Mouse (Mus musculus): ENCODE data around the gene Spats2l. TPM values are rescaled to one million over a fixed set of nuclear protein-coding genes. Genes with fewer than 3 reads are reported as not detected.

Gene Spats2l
- 5.1 and 15.5 TPM in 2 replicates for polyA plus RNA-seq (2012; rRNA removed)

DNA sequence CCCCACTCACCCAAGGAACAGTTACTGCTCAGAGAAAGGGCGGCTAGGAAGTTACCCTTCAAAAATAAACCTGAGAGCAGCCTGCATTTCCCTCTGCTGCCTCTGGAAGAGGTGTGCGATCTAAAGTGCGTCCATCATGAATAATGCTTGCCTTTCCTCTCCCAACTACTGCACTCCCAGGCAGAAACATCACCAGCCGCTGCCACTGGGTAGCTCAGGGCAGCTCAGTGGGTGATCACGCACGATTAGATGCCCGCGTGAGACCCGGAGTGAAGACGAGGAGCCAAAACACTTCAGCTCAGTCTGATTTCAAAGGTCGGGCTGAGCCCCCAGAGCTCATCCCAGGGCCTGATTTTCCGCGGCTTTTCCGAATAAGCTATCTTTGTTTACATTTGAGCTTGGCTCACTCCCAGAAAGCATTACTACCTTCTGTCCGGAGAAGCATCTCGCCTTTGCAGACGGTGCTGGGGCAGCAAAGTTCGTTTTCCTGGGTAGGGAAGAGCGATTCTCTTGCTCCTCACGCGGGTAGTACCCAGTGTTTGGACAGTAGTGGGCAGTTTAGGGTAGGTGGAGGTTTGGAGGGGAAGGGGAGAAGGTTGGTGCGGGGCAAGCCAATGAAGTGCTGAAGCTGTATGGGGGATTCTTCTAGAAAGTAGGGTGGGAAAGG is at the start of gene Spats2l:
Gene Spats2l, plus strand, starts transcription at position 162 of the 667 bp plus-strand sequence.

DNA sequence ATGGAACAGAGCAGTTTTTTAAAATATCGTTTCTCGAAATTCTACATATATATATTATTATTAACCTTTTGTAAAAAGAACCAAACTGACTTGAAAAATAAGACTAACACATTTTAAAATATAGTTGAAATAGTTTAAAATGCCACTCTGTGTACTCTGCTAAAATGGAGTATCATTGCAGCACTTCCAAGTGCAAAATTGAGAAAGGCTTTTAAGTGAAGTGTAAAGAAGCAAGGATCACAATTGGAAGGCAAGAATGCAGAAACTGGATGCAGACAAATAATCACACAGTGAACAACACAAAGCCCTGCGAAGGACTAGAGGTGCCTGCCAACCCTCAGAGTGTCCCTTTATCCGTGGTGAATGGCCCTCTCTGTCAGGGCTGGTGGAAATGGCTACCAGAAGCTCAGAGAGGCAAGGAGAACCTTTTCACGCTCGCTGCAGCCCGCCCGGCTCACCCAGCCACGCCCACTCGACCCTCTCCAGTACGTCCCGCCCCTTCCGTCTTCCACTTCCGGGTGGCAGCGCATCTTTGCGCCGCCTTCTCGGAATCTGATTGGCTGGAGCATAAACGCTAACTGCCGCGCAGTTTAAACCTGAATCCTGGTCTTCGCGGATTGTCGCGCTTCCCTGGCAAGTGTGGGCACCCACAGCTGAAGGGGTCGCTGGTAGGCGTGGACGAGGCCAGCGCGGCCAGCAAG is 221.6 kb downstream of the Spats2l start, which contains the start of gene Sgo2a:
Gene Sgo2a, plus strand, starts transcription at position 540 of the 701 bp plus-strand sequence.

Other genes starting within 250 kb of the Spats2l start
- 0.17 and 0.19 TPM in 2 replicates for gene Sgo2a, start 221.8 kb downstream of the Spats2l start, polyA plus RNA-seq (2012; rRNA removed)
- 1.00 and 1.5 TPM in 2 replicates for gene Kctd18, start 244.8 kb downstream of the Spats2l start, polyA plus RNA-seq (2012; rRNA removed)